Mouse (Mus musculus) heart, embryonic 16.5 days (tissue): ENCODE results near the gene Asrgl1. TPM values are rescaled to one million over a fixed set of nuclear protein-coding genes. Genes with fewer than 3 reads are reported as not detected.
A peak's percentile ranks its signal among the peaks of the same experiment; 100 is the strongest.

Experiments used
- ATAC-seq: fragments of 200-750 bp; cut with Nextera tagmentation; replicated peaks from 2 replicates; pipeline ENCODE4 v1.8.0; 2017; ENCODE audit warnings: moderate number of reproducible peaks; ENCODE audit not compliant: insufficient read depth, low FRiP score; ENCODE audit errors: extremely low read depth
- H3K27ac ChIP-seq: fragments of 300-500 bp; sonication (generic); 2 replicates; pipeline ENCODE4 v1.5.1; 2014; ENCODE audit warnings: mild to moderate bottlenecking, low read length, control low read depth, moderate library complexity
- H3K27me3 ChIP-seq: fragments of 300-500 bp; sonication (generic); 2 replicates; pipeline ENCODE4 v1.6.1; 2014; ENCODE audit warnings: low read length, mixed read lengths; ENCODE audit not compliant: control insufficient read depth, insufficient read depth
- H3K36me3 ChIP-seq: fragments of 300-500 bp; sonication (generic); 2 replicates; pipeline ENCODE4 v1.6.1; 2014; ENCODE audit not compliant: control insufficient read depth, insufficient read depth
- H3K4me1 ChIP-seq: fragments of 300-500 bp; sonication (generic); 2 replicates; pipeline ENCODE4 v1.6.1; 2014; ENCODE audit warnings: low read length, mixed read lengths; ENCODE audit not compliant: control insufficient read depth, insufficient read depth
- H3K4me2 ChIP-seq: fragments of 300-500 bp; sonication (generic); 2 replicates; pipeline ENCODE4 v1.6.1; 2014; ENCODE audit warnings: low read depth, mild to moderate bottlenecking, control low read depth, low read length
- H3K4me3 ChIP-seq: fragments of 300-500 bp; sonication (generic); 2 replicates; pipeline ENCODE4 v1.5.1; 2014; ENCODE audit warnings: mild to moderate bottlenecking, control low read depth, low read length
- H3K9ac ChIP-seq: fragments of 300-500 bp; sonication (generic); 2 replicates; pipeline ENCODE4 v1.6.1; 2014; ENCODE audit warnings: low read length, control low read depth
- H3K9me3 ChIP-seq: fragments of 300-500 bp; sonication (generic); replicated peaks from 2 replicates; pipeline ENCODE4 v1.6.1; 2016; ENCODE audit warnings: low read length; ENCODE audit not compliant: control insufficient read depth
- WGBS: fragments of 180-500 bp; shearing (Covaris S2); extraction: QIAGEN DNeasy Blood & Tissue Kit; methylation state at CpG from one replicate; pipeline ENCODE4 v1.1.7; 2014; 5-methylcytosine and 5-hydroxymethylcytosine counted together
- polyA plus RNA-seq: library from polyadenylated mRNA; unstranded; fragments of >200 nt; fragmentation: Nextera tagmentation; extraction: Ambion mirVana; gene quantifications from 2 replicates; pipeline ENCODE4 v1.2.1, GENCODE M21; 2015

The Asrgl1 gene
- polyA plus RNA-seq, 1 experiment from 2014 or later = 21.6 TPM

DNA sequence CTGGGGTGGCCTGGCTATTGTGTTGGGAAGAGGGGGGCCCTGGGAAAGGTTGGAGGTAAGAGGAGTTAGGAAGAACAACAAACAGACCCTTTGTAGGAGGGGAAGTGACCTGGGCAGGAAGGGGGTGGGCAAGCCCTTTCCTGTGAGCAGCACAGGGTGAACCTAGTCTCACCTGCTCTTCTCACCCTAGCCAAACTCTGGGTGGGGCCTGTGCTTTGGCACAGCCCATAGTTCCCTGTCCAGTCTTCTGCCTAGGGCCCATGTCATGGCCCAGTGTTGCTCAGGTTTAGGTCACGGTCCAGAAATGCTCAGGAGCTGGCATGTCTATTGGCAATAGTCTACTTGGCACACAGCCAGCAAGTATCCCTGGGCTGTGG lies 28.1 kb downstream of the Asrgl1 start:
- no peaks in the 10 kb centered on the region for H3K36me3 ChIP-seq
- H3K4me1 ChIP-seq = peaks cover 19% of the 10 kb centered on the region
- 0 out of 2 replicates have a peak, but pooled peaks have one; percentile 21 for ATAC-seq
- no peak overlapping the region for H3K4me2 ChIP-seq
- H3K9me3 ChIP-seq = no peaks in the 10 kb centered on the region
- no peaks in the 10 kb centered on the region for H3K27me3 ChIP-seq
- no peak overlapping the region for H3K4me3 ChIP-seq
- no peak overlapping the region for H3K9ac ChIP-seq
- peak overlapping the region; percentile 7; the same call in 1 of the 2 replicates for H3K27ac ChIP-seq
- 70% methylated on average over 1 of the region's 1 CpGs for WGBS

DNA sequence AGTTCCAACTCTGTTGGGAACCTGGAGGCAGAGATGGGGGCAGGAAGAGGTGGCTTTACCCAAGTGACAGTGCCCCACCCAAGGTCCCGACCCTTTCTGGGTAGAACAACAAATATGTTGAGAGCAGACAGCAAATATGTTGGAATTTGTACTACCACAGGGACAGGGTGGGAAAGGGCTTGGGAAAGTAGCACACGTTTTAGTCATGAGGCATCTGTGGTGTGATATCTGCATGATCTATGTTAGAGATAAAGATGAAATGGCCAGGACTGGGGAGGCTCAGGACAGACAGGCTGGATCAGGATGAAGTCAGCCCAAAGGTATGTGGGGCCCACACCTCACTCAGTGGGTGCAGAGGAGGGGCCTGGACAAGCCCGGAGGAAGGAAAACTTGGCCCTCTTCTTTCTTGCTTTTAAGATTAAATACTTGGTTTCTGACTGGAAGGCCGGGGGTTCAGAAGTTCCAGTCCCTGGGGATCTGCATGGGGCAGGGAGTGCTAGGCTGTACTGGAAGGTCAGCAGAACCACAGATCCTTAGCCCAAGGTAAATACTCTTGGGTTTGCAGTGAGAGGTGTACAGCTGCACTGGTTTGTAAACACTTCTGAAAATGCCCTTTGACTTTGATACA lies 28.6 kb downstream of the Asrgl1 start:
- ATAC-seq = 0 out of 2 replicates have a peak, but pooled peaks have one; percentile 59
- Histone ChIP-seq H3K36me3 (no peaks in the 10 kb centered on the region), H3K9me3 (no peaks in the 10 kb centered on the region), H3K4me2 (no peak overlapping the region), H3K4me1 (peaks cover 19% of the 10 kb centered on the region), H3K27ac (peak overlapping the region; percentile 36; the same call in 1 of the 2 replicates), H3K9ac (peak overlapping the region; percentile 24; the same call in 1 of the 2 replicates), H3K27me3 (no peaks in the 10 kb centered on the region), H3K4me3 (no peak overlapping the region)
- WGBS = 16% methylated on average over 4 of the region's 4 CpGs

DNA sequence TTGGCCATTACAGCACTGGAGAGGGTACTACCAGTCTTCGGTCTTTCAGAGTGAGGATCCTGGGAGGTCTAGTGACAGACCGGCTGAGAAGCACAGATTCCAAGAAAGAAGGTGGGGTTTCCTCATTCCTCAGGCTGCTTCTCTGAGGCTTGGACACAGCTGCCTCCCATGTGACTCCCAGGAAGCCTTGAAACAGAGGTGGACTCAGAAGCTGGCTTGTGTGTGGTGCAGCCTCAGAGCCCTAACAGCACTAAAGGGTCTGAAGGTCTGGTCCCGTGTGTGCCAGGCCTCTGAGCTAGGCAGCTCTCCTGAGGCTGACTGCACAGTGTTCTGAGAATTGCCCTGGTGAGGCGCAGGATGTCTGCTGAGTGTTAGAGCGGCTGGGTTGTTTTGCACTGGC lies 29.3 kb downstream of the Asrgl1 start:
- Histone ChIP-seq H3K9me3 (no peaks in the 10 kb centered on the region), H3K27ac (peak overlapping the region; percentile 36; the same call in 1 of the 2 replicates), H3K27me3 (no peaks in the 10 kb centered on the region), H3K4me3 (no peak overlapping the region), H3K9ac (no peak overlapping the region), H3K4me1 (peaks cover 19% of the 10 kb centered on the region), H3K4me2 (no peak overlapping the region), H3K36me3 (no peaks in the 10 kb centered on the region)
- 49% methylated on average over 5 of the region's 5 CpGs for WGBS
- 0 out of 2 replicates have a peak, but pooled peaks have one; percentile 14 for ATAC-seq

- Histone ChIP-seq H3K27me3 (no peaks in the 10 kb centered on the region), H3K4me1 (peaks cover 19% of the 10 kb centered on the region), H3K9ac (no peak overlapping the region), H3K4me2 (no peak overlapping the region), H3K4me3 (no peak overlapping the region), H3K36me3 (no peaks in the 10 kb centered on the region), H3K27ac (no peak overlapping the region), H3K9me3 (no peaks in the 10 kb centered on the region)
- no peak for ATAC-seq
- 59% methylated on average over 3 of the region's 3 CpGs for WGBS
Observed at GRCm38 (mm10) chr19:9105101-9105685, 30.2 kb downstream of the Asrgl1 start.

- H3K9me3 ChIP-seq = no peaks in the 10 kb centered on the region
- peaks cover 19% of the 10 kb centered on the region for H3K4me1 ChIP-seq
- no peak for ATAC-seq
- no peak overlapping the region for H3K9ac ChIP-seq
- WGBS = 76% methylated on average over 4 of the region's 4 CpGs
- no peak overlapping the region for H3K4me3 ChIP-seq
- no peak overlapping the region for H3K4me2 ChIP-seq
- H3K27ac ChIP-seq = no peak overlapping the region
- no peaks in the 10 kb centered on the region for H3K27me3 ChIP-seq
- no peaks in the 10 kb centered on the region for H3K36me3 ChIP-seq
Observed at GRCm38 (mm10) chr19:9103986-9104385, 31.4 kb downstream of the Asrgl1 start.

- no peaks in the 10 kb centered on the region for H3K27me3 ChIP-seq
- H3K9me3 ChIP-seq = no peaks in the 10 kb centered on the region
- WGBS = 77% methylated on average over 2 of the region's 2 CpGs
- H3K4me3 ChIP-seq = no peak overlapping the region
- H3K4me2 ChIP-seq = no peak overlapping the region
- no peaks in the 10 kb centered on the region for H3K36me3 ChIP-seq
- H3K4me1 ChIP-seq = peaks cover 3% of the 10 kb centered on the region
- no peak for ATAC-seq
- H3K9ac ChIP-seq = no peak overlapping the region
- H3K27ac ChIP-seq = no peak overlapping the region
Observed at GRCm38 (mm10) chr19:9101062-9101457, 34.4 kb downstream of the Asrgl1 start.

DNA sequence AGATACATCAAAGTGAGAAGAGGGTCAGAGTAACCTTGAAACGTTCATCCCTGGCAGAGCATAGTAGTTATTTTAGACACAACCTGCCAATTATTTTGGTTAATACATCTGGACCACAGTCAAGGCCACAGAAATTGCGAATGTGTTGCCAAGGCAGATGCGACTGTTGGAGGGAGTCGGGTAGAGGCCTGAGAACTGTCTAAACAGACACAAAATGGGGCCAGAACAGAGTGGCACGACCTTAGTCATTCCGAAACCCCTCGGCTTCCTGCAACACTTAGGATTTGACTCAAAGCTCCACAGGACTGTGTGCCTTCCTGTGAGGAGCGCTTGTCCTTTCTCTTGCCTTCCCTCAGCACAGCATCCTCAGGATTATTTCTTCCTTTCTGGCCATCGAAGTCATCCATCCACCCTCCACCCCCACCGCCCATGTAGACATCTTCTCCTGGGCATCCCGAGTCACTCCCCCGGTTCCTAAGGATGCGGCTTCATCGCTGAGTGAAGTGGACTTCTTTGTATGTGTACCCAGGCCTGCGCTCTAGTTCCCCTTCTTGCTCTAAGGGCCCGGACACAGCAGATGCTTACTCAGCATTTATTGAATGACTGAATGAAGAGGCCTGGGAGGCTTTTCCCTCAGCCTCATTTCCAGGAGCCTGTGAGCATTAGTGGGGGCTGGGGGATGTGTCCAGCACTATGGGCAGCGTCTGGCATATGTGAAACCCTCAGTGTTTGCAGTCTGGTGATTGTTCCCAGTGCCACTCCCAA lies 35.0 kb downstream of the Asrgl1 start:
- Histone ChIP-seq H3K4me1 (no peaks in the 10 kb centered on the region), H3K27ac (no peak overlapping the region), H3K4me3 (no peak overlapping the region), H3K9me3 (no peaks in the 10 kb centered on the region), H3K4me2 (no peak overlapping the region), H3K9ac (no peak overlapping the region), H3K36me3 (no peaks in the 10 kb centered on the region), H3K27me3 (no peaks in the 10 kb centered on the region)
- WGBS = 79% methylated on average over 17 of the region's 17 CpGs
- no peak for ATAC-seq

GRCm38 (mm10) chr19:9099751-9100150 lies 35.7 kb downstream of the Asrgl1 start:
- Histone ChIP-seq H3K9ac (no peak overlapping the region), H3K4me1 (no peaks in the 10 kb centered on the region), H3K27me3 (no peaks in the 10 kb centered on the region), H3K4me3 (no peak overlapping the region), H3K9me3 (no peaks in the 10 kb centered on the region), H3K36me3 (no peaks in the 10 kb centered on the region), H3K4me2 (no peak overlapping the region), H3K27ac (no peak overlapping the region)
- no peak for ATAC-seq
- WGBS = 84% methylated on average over 8 of the region's 8 CpGs

DNA sequence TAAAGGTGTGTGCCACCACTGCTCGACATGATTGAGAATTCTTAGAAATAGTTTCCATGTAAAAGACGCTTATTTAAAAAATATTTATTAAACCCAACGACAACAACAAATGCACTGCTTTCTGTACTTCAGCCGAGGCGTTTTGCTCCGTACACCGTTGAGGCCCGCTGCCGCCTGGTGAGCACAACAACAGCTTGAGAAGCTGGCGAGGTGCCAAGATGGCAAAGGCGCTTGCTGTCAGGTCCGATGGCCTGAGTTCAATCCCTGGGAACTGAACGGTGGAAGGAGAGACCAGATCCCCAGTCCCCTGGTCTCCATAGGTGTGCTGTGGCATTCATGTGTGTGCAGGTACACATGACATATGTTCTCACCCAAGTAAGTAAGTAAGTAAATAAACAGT lies 38.0 kb downstream of the Asrgl1 start:
- H3K4me3 ChIP-seq = no peak overlapping the region
- H3K27ac ChIP-seq = no peak overlapping the region
- whole genome bisulfite sequencing = 69% methylated on average over 13 of the region's 13 CpGs
- no peak overlapping the region for H3K4me2 ChIP-seq
- H3K27me3 ChIP-seq = no peaks in the 10 kb centered on the region
- ATAC-seq = no peak
- no peaks in the 10 kb centered on the region for H3K36me3 ChIP-seq
- H3K9me3 ChIP-seq = no peaks in the 10 kb centered on the region
- no peak overlapping the region for H3K9ac ChIP-seq
- H3K4me1 ChIP-seq = no peaks in the 10 kb centered on the region
